Mouse (Mus musculus) lung, postnatal 25 days (tissue): ENCODE measurements around the gene Ksr2.
"Not testable (repeated sequence)": the region's sequence is repeated elsewhere in the genome, so short reads cannot be mapped to it uniquely, and the experiment has no call there.

Experiments used
- DNase-seq: peaks from one replicate; pipeline ENCODE4 v3.0.0; 2022; ENCODE audit warnings: low spot score

Gene Ksr2

GRCm38 (mm10) chr5:117620292-117620691 is 206.5 kb downstream of the Ksr2 start:
- DNase-seq: no peak

- DNase-seq: no peak
These were observed 208.4 kb downstream of the Ksr2 start for GRCm38 (mm10) chr5:117622221-117622620.

GRCm38 (mm10) chr5:117623206-117623605 is 209.4 kb downstream of the Ksr2 start:
- not testable (repeated sequence) for DNase-seq

GRCm38 (mm10) chr5:117626907-117627306 is 213.1 kb downstream of the Ksr2 start:
- no peak for DNase-seq

- DNase-seq: no peak
These were observed 214.6 kb downstream of the Ksr2 start for GRCm38 (mm10) chr5:117628351-117628750.

GRCm38 (mm10) chr5:117629570-117629969 is 215.8 kb downstream of the Ksr2 start:
- DNase-seq: no peak

- DNase-seq: no peak
These were observed 221.4 kb downstream of the Ksr2 start for GRCm38 (mm10) chr5:117635211-117635610.

- DNase-seq: no peak
These were observed 222.0 kb downstream of the Ksr2 start for GRCm38 (mm10) chr5:117635838-117636237.

- DNase-seq: no peak
These were observed 227.8 kb downstream of the Ksr2 start for GRCm38 (mm10) chr5:117641585-117641984.

GRCm38 (mm10) chr5:117651238-117651886 is 237.6 kb downstream of the Ksr2 start:
- DNase-seq: no peak

- DNase-seq: no peak
These were observed 244.8 kb downstream of the Ksr2 start for GRCm38 (mm10) chr5:117658641-117659040.

- DNase-seq: no peak
These were observed 245.8 kb downstream of the Ksr2 start for GRCm38 (mm10) chr5:117659596-117659995.

GRCm38 (mm10) chr5:117665181-117665580 is 251.4 kb downstream of the Ksr2 start:
- DNase-seq: no peak

- DNase-seq: no peak
These were observed 253.5 kb downstream of the Ksr2 start for GRCm38 (mm10) chr5:117667314-117667713.

GRCm38 (mm10) chr5:117669265-117669664 is 255.5 kb downstream of the Ksr2 start:
- DNase-seq: no peak

GRCm38 (mm10) chr5:117669843-117670242 is 256.0 kb downstream of the Ksr2 start:
- DNase-seq: no peak

GRCm38 (mm10) chr5:117671362-117671761 is 257.6 kb downstream of the Ksr2 start:
- DNase-seq: no peak

- DNase-seq: no peak
These were observed 262.0 kb downstream of the Ksr2 start for GRCm38 (mm10) chr5:117675840-117676239.

GRCm38 (mm10) chr5:117677231-117677630 is 263.4 kb downstream of the Ksr2 start:
- DNase-seq: no peak

GRCm38 (mm10) chr5:117678371-117678770 is 264.6 kb downstream of the Ksr2 start:
- no peak for DNase-seq

- no peak for DNase-seq
These were observed 268.4 kb downstream of the Ksr2 start for GRCm38 (mm10) chr5:117682226-117682625.

GRCm38 (mm10) chr5:117684491-117684890 is 270.7 kb downstream of the Ksr2 start:
- no peak for DNase-seq

- no peak for DNase-seq
These were observed 274.1 kb downstream of the Ksr2 start for GRCm38 (mm10) chr5:117687770-117688352.

- DNase-seq: no peak
These were observed 274.9 kb downstream of the Ksr2 start for GRCm38 (mm10) chr5:117688738-117689137.
